Mouse (Mus musculus): ENCODE measurements around the gene Pth2. TPM values are rescaled to one million over a fixed set of nuclear protein-coding genes. Genes with fewer than 3 reads are reported as not detected.

Pth2 gene
- total RNA-seq (2023) = not detected

DNA sequence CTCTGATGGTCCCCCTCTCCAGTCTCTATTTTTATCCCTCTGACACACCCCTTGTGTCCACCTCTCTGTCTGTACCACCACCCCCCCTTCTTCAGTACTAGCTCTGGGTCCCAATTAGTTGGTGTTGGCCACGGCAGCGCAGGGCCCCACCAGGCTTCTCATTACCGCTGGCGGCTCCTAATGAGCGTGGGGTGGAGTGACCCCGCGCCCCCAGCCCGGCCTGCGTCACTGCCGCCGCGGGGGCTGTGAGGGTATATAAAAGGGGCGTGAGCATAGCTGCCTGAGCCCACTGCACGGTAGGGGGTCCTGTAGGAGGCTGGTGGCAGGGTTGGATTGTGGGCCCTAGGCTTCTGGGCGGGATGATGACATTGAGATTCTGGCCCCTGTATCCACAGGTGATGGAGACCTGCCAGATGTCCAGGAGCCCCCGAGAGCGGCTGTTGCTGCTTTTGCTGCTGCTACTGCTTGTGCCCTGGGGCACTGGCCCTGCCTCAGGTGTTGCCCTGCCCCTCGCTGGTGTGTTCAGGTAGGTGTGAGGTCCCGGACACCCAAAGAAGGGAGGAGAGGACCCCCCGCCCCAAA is at the start of gene Pth2:
Gene Pth2, plus strand, starts transcription at position 100 of the 582 bp plus-strand sequence.

DNA sequence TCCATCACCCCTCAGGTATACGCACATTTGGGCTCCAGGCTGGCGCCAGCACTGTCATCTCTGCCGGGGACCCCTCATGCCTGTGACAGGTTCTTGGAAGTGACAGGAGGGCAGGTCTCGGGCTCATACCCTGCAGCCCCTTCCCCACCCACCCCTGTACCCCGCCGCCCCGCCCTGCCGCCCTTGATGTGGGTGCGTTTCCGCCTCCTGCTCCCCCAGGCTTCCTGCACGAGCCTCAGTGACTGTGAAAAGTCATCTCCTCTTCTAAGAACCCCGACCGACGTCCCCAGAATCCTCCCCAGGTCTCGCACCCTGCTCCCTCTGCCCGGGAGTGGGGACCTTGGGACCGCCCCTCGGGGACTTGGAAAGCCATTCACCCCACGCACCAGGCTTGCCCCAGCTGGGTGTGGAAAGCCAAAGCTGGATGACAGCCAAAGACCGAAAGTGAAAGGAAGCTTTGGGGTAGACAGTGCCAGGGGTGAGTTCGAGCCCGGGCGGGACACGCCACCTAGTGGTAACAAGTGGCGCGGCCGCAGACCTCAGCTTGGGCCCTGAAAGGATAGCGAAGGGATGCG is 44.7 kb upstream of the Pth2 start, which contains the start of the genes Gm45713 and Flt3l:
Gene Gm45713, minus strand, starts transcription at position 239 of the 575 bp plus-strand sequence.
Gene Flt3l, minus strand, starts transcription at position 440 of the 575 bp plus-strand sequence.

DNA sequence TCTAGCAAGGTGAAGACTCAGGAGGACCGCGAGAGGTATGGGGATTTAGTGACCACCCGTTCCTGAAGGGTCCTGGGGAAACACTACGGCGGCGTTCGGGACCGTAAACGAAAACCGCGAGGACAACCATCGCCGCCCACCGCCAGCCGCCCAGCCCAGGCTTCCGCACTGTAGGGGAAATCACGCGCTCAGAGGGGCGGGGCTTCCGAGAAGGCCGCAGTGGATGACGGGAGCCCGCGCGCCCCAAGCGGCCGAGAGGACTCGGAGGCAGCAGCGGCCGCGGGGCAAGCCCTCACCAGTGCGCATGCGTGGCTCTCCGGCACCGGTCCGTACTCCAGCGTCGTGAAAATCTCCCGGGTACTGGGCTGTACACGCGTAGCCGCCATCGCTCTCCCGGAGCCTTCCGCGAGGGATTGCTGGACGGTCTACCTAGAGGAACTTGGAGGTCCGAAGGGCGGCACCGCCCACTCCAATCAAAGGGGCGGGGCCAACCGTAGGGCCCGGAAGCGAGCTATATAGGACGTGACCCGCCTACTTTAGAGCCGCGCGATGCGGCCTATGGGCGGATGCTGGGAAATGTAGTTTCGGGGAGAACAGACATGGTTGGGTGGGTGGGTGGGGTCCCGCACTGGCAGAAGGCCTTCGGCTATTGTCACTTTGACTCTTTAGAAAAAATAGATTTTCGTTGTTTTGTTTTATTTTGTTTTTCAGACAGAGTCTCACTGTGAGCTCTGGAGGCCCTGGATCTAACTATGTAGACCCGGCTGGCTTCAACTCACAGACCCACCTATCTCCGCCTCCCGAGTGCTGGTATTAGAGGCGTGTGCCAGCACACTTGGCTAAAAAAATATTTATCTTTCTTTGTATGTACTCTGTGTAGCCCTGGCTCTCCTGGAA is 26.5 kb upstream of the Pth2 start, which contains the start of the genes Pih1d1 and Aldh16a1:
Gene Pih1d1, plus strand, starts transcription at position 208 of the 897 bp plus-strand sequence.
Gene Aldh16a1, minus strand, starts transcription at position 489 of the 897 bp plus-strand sequence.

DNA sequence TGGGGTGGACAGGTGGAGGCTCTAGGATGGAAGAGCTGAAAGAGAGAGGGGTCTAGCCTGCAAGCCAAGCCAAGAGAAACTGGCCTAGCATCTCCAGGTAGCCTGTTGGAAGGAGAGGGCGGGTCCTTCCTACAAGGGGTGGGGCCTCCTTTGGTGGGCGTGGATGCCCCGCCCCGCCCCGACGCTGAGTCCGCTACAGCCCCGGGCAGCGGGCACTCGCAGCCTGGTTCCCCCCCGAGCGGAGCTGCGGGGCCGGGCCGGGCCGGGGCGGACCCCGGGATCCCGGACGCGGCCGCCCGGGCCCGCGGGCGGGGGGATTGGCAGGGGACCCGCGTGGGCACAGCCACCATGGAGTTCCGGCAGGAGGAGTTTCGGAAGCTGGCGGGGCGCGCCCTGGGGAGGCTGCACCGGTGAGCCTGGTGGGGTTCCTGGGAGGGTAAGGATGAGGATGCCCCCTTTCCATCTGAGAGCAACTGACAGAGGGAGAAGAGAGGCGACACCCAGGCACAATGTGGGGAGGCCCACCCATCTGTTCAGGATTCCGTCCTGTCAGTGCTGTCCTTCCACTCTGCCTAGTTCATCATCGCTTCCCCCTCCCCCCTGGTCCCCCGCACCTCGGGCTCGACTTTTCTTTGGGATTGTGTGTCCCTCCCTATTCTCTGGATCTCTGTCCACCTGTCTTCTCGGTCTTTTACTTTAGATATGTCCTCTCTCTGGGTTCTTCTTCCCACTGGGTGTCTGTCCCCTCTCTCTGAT is 16.9 kb upstream of the Pth2 start, which contains the start of gene Slc17a7:
Gene Slc17a7, plus strand, starts transcription at position 215 of the 756 bp plus-strand sequence.

DNA sequence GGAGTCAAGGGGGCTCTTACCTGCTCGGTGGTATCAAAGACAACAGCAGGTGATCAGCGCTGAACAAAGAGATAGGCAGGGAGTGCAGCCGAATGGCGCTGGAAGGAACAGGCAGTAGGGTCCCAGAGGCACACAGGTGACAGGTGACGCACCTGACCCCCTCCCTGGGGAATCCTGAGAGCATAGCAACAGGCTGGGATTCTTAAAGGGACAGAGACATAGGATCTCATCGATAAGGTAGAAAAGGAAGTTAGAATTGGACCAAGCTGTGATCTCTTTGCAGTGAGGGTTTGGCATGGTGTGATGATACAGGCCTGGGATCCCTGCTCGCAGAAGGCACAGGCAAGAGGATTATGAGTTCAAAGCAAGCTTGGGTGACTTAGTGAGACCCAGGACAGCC is 1.3 kb upstream of the Pth2 start, which contains the start of gene Gfy:
Gene Gfy, minus strand, starts transcription at position 101 of the 400 bp plus-strand sequence.

DNA sequence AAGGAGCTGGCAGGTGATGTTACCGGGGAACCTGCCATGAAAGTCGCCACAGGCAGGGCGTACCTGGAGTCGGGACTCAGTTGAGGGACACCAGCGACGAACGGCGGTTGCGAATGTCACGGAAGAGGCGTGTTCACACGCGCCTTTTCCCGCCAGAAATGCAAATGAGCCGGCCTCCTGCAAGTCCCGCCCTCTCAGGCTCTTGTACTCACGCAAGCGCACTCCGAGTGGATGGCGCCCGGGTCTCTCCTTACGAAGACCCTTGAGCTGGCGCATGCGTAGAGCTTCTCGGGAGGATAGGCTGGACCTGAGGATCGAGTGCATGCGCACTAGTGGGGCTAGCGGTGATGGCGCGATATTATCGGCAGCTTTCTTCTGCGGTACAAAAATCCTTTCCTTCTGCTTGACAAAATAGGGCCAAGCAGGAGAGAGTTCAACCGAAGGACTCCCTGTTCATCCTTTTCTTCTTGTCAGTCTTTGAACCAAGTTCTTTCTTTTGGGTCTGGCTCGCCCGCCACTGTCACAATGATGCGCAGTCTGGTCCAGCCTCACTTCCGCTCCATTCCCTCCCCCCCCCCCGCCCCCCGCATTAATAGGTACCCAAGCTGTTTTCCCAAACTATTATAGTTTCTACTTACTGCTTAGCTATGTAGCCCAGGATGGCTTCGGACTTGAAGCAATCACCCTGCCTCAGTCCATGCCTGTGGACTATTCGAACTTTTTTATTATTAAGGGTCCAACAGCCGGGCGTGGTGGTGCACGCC is 23.8 kb downstream of the Pth2 start, which contains the start of gene Ccdc155:
Gene Ccdc155, minus strand, starts transcription at position 513 of the 764 bp plus-strand sequence.

DNA sequence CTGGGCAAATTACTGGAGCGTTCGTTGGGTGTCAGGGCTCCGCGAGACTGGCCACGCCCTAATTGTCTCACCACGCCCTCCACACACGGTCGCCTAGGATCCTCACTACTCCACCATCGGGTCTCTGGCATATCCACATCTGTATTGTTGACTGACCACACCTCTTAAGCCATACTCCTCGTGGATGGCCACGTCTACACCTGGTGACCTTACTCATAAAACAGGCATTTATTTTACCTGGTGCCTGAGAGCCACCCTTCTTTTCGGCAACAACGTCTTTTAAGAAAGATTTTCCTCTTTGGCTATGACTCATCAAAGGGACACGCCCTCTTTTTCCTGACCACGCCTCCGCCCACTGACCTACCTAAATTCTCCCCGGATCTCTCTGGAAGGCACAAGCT is 31.1 kb downstream of the Pth2 start, which contains the start of gene Dkkl1:
Gene Dkkl1, minus strand, starts transcription at position 297 of the 401 bp plus-strand sequence.

DNA sequence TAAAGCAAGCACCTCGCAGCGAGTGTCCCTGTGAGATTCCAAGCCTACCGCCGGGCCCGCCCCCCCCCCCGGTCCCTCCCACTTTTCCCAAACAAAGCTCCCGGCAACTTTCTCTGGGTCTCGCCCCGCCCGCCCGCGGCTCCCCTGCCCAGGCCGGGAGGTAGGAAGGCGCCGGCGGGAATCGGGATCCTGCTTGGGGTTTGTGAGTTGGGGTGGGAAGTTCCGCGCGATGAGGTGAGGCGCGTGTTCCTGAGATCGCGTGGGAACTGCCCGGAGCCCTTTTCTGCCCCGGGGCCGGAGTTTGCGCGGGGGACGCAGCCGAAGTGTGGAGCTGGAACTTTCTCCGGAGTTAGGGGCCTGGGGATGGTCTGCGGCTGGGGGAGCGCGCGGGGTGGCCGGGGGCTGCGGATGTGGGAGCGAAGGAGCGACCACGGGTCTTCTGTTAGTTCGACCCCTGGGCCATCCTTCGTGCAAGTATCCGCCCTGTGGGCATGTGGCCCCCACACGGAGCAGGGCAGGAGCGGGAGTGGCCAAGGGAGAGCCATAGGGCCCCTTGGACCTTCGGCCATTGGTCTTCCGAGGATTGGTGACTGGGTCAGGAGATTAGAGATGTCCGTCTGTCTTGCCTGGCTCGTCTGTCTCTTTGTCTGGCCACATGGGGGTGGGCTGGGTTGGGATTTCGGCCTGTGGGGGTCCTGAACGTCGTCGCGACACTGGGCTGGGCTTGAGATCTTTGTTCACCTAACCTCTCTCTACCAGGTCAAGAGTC is 35.1 kb downstream of the Pth2 start, which contains the start of gene Tead2:
Gene Tead2, plus strand, starts transcription at position 81 of the 769 bp plus-strand sequence.

Other genes with a start within 250 kb of the Pth2 start
- gene Tsks, start 237.8 kb upstream of the Pth2 start, total RNA-seq (2023) = not detected
- under 1 TPM; 0.33 to 0.53 TPM for gene Cpt1c, start 206.1 kb upstream of the Pth2 start, total RNA-seq (2023)
- gene Prmt1, start 194.4 kb upstream of the Pth2 start, total RNA-seq (2023) = 10 to 100 TPM; 79.2 to 80.4 TPM
- gene Irf3, start 183.3 kb upstream of the Pth2 start, total RNA-seq (2023) = 10 to 100 TPM; 55.8 to 60.1 TPM
- gene Bcl2l12, start 182.3 kb upstream of the Pth2 start, total RNA-seq (2023) = 10 to 100 TPM in 1 of 2 experiments, 1 to 10 TPM in 1; 9.3 to 14.3 TPM
- 10 to 100 TPM; 57.7 to 58.5 TPM for gene Scaf1, start 164.6 kb upstream of the Pth2 start, total RNA-seq (2023)
- 10 to 100 TPM; 13.6 to 16.8 TPM for gene Rras, start 163.0 kb upstream of the Pth2 start, total RNA-seq (2023)
- 10 to 100 TPM; 22.7 to 23.8 TPM for gene Prr12, start 128.1 kb upstream of the Pth2 start, total RNA-seq (2023)
- 10 to 100 TPM; 31.4 to 34.3 TPM for gene Nosip, start 118.6 kb upstream of the Pth2 start, total RNA-seq (2023)
- gene Prrg2, start 118.3 kb upstream of the Pth2 start, total RNA-seq (2023) = 10 to 100 TPM; 14.5 to 15.6 TPM
- gene Rcn3, start 88.8 kb upstream of the Pth2 start, total RNA-seq (2023) = 1 to 10 TPM in 1 of 2 experiments, under 1 TPM in 1; 0.79 to 2.8 TPM
- gene Fcgrt, start 77.1 kb upstream of the Pth2 start, total RNA-seq (2023) = 10 to 100 TPM; 15.6 to 23.0 TPM
- 1,000 to 10,000 TPM in 1 of 2 experiments, 100 to 1,000 TPM in 1; 885 to 1,040 TPM for gene Rps11, start 56.6 kb upstream of the Pth2 start, total RNA-seq (2023)
- 1,000 to 10,000 TPM; 1,010 to 1,095 TPM for gene Rpl13a, start 52.2 kb upstream of the Pth2 start, total RNA-seq (2023)
- gene Gm45713, start 44.8 kb upstream of the Pth2 start, total RNA-seq (2023) = not detected
- 10 to 100 TPM; 23.6 to 24.1 TPM for gene Flt3l, start 44.6 kb upstream of the Pth2 start, total RNA-seq (2023)
- 10 to 100 TPM; 40.2 to 48.4 TPM for gene Pih1d1, start 26.7 kb upstream of the Pth2 start, total RNA-seq (2023)
- 100 to 1,000 TPM in 1 of 2 experiments, 10 to 100 TPM in 1; 79.9 to 118 TPM for gene Aldh16a1, start 26.4 kb upstream of the Pth2 start, total RNA-seq (2023)
- not detected for gene Slc17a7, start 17.0 kb upstream of the Pth2 start, total RNA-seq (2023)
- not detected for gene Gfy, start 1.4 kb upstream of the Pth2 start, total RNA-seq (2023)
- gene Ccdc155, start 23.9 kb downstream of the Pth2 start, total RNA-seq (2023) = under 1 TPM in 1 of 2 experiments, not detected in 1; 0.20 TPM
- gene Dkkl1, start 31.2 kb downstream of the Pth2 start, total RNA-seq (2023) = under 1 TPM; 0.58 to 0.95 TPM
- not detected for gene Tead2, start 34.8 kb downstream of the Pth2 start, total RNA-seq (2023)
- gene Cd37, start 58.1 kb downstream of the Pth2 start, total RNA-seq (2023) = 100 to 1,000 TPM; 351 to 377 TPM
- gene Slc6a16, start 60.1 kb downstream of the Pth2 start, total RNA-seq (2023) = under 1 TPM; 0.31 to 0.78 TPM
- under 1 TPM in 1 of 2 experiments, not detected in 1; 0.33 TPM for gene Slc6a21, start 96.5 kb downstream of the Pth2 start, total RNA-seq (2023)
- gene Trpm4, start 152.8 kb downstream of the Pth2 start, total RNA-seq (2023) = 1 to 10 TPM; 3.5 to 4.6 TPM
- not detected for gene Hrc, start 154.3 kb downstream of the Pth2 start, total RNA-seq (2023)
- not detected for gene Ppfia3, start 186.0 kb downstream of the Pth2 start, total RNA-seq (2023)
- gene Lin7b, start 189.6 kb downstream of the Pth2 start, total RNA-seq (2023) = not detected
- gene Snrnp70, start 214.7 kb downstream of the Pth2 start, total RNA-seq (2023) = 100 to 1,000 TPM; 286 to 302 TPM
- not detected for gene Kcna7, start 224.7 kb downstream of the Pth2 start, total RNA-seq (2023)
- gene Ntf5, start 232.7 kb downstream of the Pth2 start, total RNA-seq (2023) = not detected
- gene Lhb, start 239.8 kb downstream of the Pth2 start, total RNA-seq (2023) = not detected